Mouse (Mus musculus) cortical plate, adult 2 months (tissue): ENCODE data around the gene Rad51b.

Experiments
- CTCF ChIP-seq: fragments of 200-500 bp; IDR thresholded peaks from 2 replicates; pipeline ENCODE4 v1.5.1; 2011; ENCODE audit warnings: mild to moderate bottlenecking, control low read depth, low read length; ENCODE audit not compliant: insufficient read depth; ENCODE audit errors: extremely low read depth
- POLR2A ChIP-seq: fragments of 200-500 bp; IDR thresholded peaks from 2 replicates; pipeline ENCODE4 v1.6.1; 2011; ENCODE audit warnings: mild to moderate bottlenecking, low read length, control low read depth; ENCODE audit not compliant: insufficient read depth; ENCODE audit errors: extremely low read depth

DNA sequence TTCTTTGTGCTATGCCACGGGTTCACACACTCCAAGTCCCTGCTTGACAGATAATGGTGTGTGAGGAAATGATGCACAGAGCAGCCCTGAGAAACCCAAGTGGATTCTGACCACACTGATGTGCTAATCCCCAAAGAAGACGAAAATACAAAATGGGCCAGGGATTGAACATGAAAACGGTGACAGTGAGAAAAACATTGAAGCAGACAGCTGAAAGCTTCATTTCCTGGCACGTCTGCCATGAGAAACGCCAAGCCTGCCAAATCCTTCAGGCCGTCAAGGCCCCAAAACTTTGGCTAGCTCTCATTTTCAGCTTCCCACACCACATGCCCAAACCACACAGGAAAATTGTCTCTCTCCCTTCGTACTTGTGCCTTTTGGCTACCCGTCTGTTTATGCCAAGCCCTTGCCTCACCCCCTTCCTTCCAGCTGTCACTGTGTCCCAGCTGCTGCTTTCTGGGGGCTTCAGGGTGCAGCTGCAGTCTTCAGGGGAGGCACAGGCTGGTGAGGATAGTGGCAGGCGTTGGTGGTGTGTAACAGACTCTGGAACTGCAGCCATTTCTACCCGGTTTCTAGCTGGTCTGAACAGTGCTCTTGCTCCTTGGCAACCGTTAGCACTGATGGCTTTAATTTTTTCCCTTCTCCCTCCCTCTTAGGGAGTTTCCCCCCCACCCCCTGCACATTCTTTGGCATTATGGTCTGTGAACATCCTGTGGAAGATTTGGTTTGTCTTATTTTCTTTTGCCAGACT is 214.5 kb downstream of the Rad51b start:
- TF ChIP-seq CTCF, result no peak
- TF ChIP-seq POLR2A, result no peak
